Mouse (Mus musculus) limb, embryonic 14.5 days (tissue): Measurements from ENCODE around the gene R3hdml. TPM values are rescaled to one million over a fixed set of nuclear protein-coding genes. Genes with fewer than 3 reads are reported as not detected.

Experiments used
- ATAC-seq: fragments of 200-750 bp; cut with Nextera tagmentation; 2 replicates; pipeline ENCODE4 v1.8.0; 2017; ENCODE audit warnings: low read depth, moderate number of reproducible peaks, moderate TSS enrichment; ENCODE audit not compliant: low FRiP score
- DNase-seq: peaks from one replicate; pipeline ENCODE4 v3.0.0-alpha.2; 2015; ENCODE audit warnings: low spot score
- H3K27ac ChIP-seq: fragments of 300-500 bp; sonication (generic); replicated peaks from 2 replicates; pipeline ENCODE4 v1.5.1; 2014; ENCODE audit warnings: low read depth, mild to moderate bottlenecking, low read length, moderate library complexity, mixed read lengths
- H3K27me3 ChIP-seq: fragments of 300-500 bp; sonication (generic); 2 replicates; pipeline ENCODE4 v1.6.1; 2014; ENCODE audit warnings: low read length, mixed read lengths; ENCODE audit not compliant: control insufficient read depth, insufficient read depth
- H3K36me3 ChIP-seq: fragments of 300-500 bp; sonication (generic); 2 replicates; pipeline ENCODE4 v1.6.1; 2014; ENCODE audit warnings: mild to moderate bottlenecking, low read length, moderate library complexity, mixed read lengths; ENCODE audit not compliant: control insufficient read depth, insufficient read depth
- H3K4me1 ChIP-seq: fragments of 300-500 bp; sonication (generic); 2 replicates; pipeline ENCODE4 v1.6.1; 2014; ENCODE audit warnings: antibody characterized with exemption, low read length, mixed read lengths; ENCODE audit not compliant: control insufficient read depth, insufficient read depth
- H3K4me2 ChIP-seq: fragments of 300-500 bp; sonication (generic); replicated peaks from 2 replicates; pipeline ENCODE4 v1.6.1; 2014; ENCODE audit warnings: low read depth, mild to moderate bottlenecking, low read length, moderate library complexity; ENCODE audit not compliant: severe bottlenecking
- H3K4me3 ChIP-seq: fragments of 300-500 bp; sonication (generic); replicated peaks from 2 replicates; pipeline ENCODE4 v1.5.1; 2014; ENCODE audit warnings: low read length
- H3K9ac ChIP-seq: fragments of 300-500 bp; sonication (generic); 2 replicates; pipeline ENCODE4 v1.6.1; 2014; ENCODE audit warnings: mild to moderate bottlenecking, low read depth, low read length, moderate library complexity; ENCODE audit not compliant: severe bottlenecking
- H3K9me3 ChIP-seq: fragments of 300-500 bp; sonication (generic); 2 replicates; pipeline ENCODE4 v1.6.1; 2016; ENCODE audit warnings: low read length; ENCODE audit not compliant: control insufficient read depth
- POLR2A ChIP-seq: fragments of 200-500 bp; IDR thresholded peaks from 2 replicates; pipeline ENCODE4 v1.8.0; 2012; ENCODE audit warnings: inconsistent platforms, mild to moderate bottlenecking, moderate library complexity, borderline replicate concordance; ENCODE audit not compliant: insufficient read depth, insufficient read length; ENCODE audit errors: extremely low read depth
- WGBS: fragments of 180-500 bp; shearing (Covaris S2); extraction: QIAGEN DNeasy Blood & Tissue Kit; methylation state at CpG from one replicate; pipeline ENCODE4 v1.1.7; 2014; 5-methylcytosine and 5-hydroxymethylcytosine counted together
- polyA plus RNA-seq, 2 experiments: library from polyadenylated mRNA; depleted of rRNA in 1 of 2; stranded (reverse) in 1 of 2; unstranded in 1 of 2; fragments of >200 nt; fragmentation: Nextera tagmentation in 1 of 2; extraction: Ambion mirVana in 1 of 2; gene quantifications; 2 replicates each; pipeline versions ENCODE4 v1.2.1 to v1.2.3; 2012 to 2014

The R3hdml gene
- polyA plus RNA-seq, 2 experiments, result 0.16 TPM; not detected in 1

DNA sequence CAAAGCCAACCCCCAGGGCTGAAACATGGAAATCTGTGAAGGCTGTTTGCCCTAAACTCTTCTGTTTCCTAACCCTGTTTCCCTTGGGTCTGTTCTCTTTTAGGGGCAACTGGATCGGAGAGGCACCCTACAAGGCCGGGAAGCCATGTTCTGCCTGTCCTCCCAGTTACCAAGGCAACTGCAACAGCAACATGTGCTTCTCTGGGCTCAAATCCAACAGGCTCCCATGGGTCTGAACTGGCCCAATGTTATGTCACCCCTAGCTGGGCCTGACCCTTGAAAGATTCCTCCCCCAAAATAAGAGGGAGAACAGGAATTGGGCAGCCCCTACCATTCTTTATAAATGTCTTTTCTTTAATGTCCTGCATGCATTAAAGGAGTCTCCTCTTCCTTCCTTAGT is 10.1 kb downstream of the R3hdml start:
- no peak for TF ChIP-seq POLR2A

DNA sequence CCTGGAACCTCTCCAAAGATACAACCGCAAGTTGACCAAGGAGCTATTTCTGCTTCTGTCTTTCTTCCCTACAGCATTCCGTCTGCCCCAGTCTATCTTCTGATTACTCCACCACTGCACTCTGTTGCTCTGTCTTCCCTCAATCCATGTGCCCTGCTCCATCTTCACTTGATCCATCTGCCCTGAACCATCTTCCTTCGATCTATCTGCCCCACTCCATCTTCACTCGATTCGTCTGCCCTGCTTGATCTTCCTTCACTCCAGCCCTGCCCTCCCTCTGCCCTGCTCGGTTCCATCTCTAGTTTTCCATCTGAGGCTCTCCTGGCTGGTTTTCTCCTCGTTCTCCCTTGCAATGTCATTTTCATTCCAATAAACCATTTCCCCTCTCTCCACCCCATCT is 11.1 kb downstream of the R3hdml start:
- H3K36me3 ChIP-seq, result no peaks in the 10 kb centered on the region
- H3K9ac ChIP-seq, result no peak overlapping the region
- 73% methylated on average over 7 of the region's 7 CpGs for WGBS
- no peaks in the 10 kb centered on the region for H3K27me3 ChIP-seq
- ATAC-seq, result no peak
- H3K4me1 ChIP-seq, result no peaks in the 10 kb centered on the region
- H3K9me3 ChIP-seq, result no peaks in the 10 kb centered on the region
- no peak overlapping the region for H3K4me3 ChIP-seq
- no peak overlapping the region for H3K27ac ChIP-seq
- TF ChIP-seq POLR2A, result no peak
- DNase-seq, result no peak
- no peak overlapping the region for H3K4me2 ChIP-seq

More for the DNA sequence above, 10.1 kb downstream of the R3hdml start:
- no peak for DNase-seq
- H3K36me3 ChIP-seq, result no peaks in the 10 kb centered on the region
- no peak overlapping the region for H3K4me2 ChIP-seq
- H3K4me3 ChIP-seq, result no peak overlapping the region
- H3K4me1 ChIP-seq, result no peaks in the 10 kb centered on the region
- no peak overlapping the region for H3K9ac ChIP-seq
- ATAC-seq, result no peak
- no peaks in the 10 kb centered on the region for H3K9me3 ChIP-seq
- 71% methylated on average over 2 of the region's 2 CpGs for WGBS
- H3K27me3 ChIP-seq, result no peaks in the 10 kb centered on the region
- no peak overlapping the region for H3K27ac ChIP-seq

DNA sequence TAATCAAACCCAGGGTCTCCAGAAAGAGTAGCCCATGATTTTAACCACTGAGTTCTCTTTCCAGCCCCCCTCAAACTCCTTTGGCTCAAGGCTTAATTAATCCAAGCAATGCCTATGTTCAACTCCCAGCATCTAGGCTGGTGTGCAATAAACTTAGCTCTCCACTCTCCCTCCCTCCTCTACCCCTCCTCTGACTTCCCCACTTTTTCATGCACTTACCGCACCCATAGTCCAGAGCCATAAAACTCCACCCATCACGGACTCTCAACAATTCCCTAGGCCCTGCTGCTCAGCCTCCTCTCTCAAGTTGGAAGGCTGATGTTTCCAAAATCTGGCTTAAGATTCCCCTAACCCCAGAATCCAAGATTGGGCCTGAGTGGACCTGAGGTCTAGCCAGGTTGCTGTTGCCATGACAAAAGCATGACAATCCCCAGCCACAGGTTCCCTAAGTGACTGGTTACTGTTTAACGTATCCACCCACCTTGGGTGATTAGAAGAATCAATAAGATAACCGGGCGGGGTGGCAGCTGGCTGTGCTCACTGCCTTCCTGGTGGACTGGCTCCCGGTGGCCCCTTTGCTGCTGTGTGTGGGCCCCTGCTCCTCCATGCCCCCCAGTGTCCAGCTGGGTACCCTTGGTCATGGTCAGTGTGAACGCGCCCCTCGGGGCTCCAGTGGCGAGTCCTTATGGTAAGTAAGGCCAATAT is 14.3 kb downstream of the R3hdml start, which contains the start of gene Hnf4a:
Gene Hnf4a (plus strand): TSS at position 509 of the 705 bp plus-strand sequence.
- WGBS, result 76% methylated on average over 10 of the region's 10 CpGs
- no peak for ATAC-seq

DNA sequence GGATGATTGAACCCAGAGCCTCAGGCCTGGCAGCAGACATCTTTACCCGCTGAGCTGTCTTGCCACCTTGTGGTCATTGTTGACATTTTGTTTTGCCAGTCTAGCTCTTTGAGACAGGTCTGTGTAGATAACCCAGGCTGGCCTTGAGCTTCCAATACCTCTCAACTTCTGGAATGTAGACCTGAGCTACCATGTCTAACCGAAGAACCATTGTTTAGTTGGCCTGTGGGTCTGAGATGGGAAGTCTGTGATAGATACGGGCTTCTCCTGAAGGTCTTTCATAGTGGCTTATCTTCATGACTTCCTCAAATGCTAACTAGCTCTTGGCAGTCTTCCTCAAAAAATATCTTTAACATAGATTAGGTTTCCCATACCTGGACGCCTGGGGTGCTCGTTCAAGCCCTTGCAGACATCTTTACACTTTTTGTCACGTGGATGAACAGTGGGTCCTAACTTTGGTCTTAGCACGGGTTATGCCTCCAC is 33.7 kb downstream of the R3hdml start:
- 86% methylated on average over 7 of the region's 7 CpGs for WGBS
- H3K36me3 ChIP-seq, result no peaks in the 10 kb centered on the region
- DNase-seq, result no peak
- H3K4me1 ChIP-seq, result no peaks in the 10 kb centered on the region
- H3K4me3 ChIP-seq, result no peak overlapping the region
- H3K9ac ChIP-seq, result no peak overlapping the region
- H3K27me3 ChIP-seq, result no peaks in the 10 kb centered on the region
- H3K27ac ChIP-seq, result no peak overlapping the region
- H3K9me3 ChIP-seq, result no peaks in the 10 kb centered on the region
- TF ChIP-seq POLR2A, result no peak
- ATAC-seq, result no peak
- no peak overlapping the region for H3K4me2 ChIP-seq

More for the DNA sequence above, 14.3 kb downstream of the R3hdml start, which contains the start of gene Hnf4a:
- no peak within 1 kb of the TSS for H3K9ac ChIP-seq
- no peak for DNase-seq
- H3K36me3 ChIP-seq, result no peaks in the 10 kb centered on the region
- no peaks in the 10 kb centered on the region for H3K27me3 ChIP-seq
- H3K4me2 ChIP-seq, result no peak within 1 kb of the TSS
- H3K4me3 ChIP-seq, result no peak within 1 kb of the TSS
- no peaks in the 10 kb centered on the region for H3K4me1 ChIP-seq
- no peak within 1 kb of the TSS for H3K27ac ChIP-seq
- TF ChIP-seq POLR2A, result no peak
- no peaks in the 10 kb centered on the region for H3K9me3 ChIP-seq

DNA sequence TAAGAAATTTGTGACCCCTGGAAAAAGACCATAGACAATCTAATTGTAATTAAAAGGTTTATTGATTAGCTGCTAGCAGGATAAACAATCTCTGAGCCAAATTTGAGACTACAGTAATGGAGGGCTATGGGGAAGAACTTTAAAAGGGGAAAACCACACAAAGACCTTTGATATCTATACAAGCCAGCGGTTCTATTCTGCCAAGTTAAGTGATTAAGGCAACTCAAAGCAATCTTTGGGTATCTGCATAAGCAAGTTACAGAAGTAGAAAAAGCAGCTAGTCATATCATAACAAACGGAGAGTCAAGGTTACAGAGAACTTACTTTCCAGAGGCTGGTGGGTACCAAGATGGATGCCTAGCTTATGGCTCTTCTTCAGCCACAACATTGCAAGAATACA is 35.4 kb downstream of the R3hdml start:
- H3K4me2 ChIP-seq, result no peak overlapping the region
- no peak overlapping the region for H3K27ac ChIP-seq
- no peak overlapping the region for H3K4me3 ChIP-seq
- no peaks in the 10 kb centered on the region for H3K27me3 ChIP-seq
- no peak for DNase-seq
- ATAC-seq, result no peak
- H3K9ac ChIP-seq, result no peak overlapping the region
- H3K36me3 ChIP-seq, result no peaks in the 10 kb centered on the region
- no peaks in the 10 kb centered on the region for H3K4me1 ChIP-seq
- no peak for TF ChIP-seq POLR2A
- no peaks in the 10 kb centered on the region for H3K9me3 ChIP-seq
- 83% methylated on average over 2 of the region's 2 CpGs for WGBS
